Mouse (Mus musculus) hindbrain, embryonic 10.5 days (tissue): ENCODE data around the gene Gm10719. TPM values are rescaled to one million over a fixed set of nuclear protein-coding genes. Genes with fewer than 3 reads are reported as not detected.
"Not testable (repeated sequence)": the region's sequence is repeated elsewhere in the genome, so short reads cannot be mapped to it uniquely, and the experiment has no call there.

Experiments used
- DNase-seq: peaks from one replicate; pipeline ENCODE4 v3.0.0-alpha.2; 2017; ENCODE audit warnings: low spot score
- H3K27ac ChIP-seq: fragments of 300-500 bp; sonication (generic); 2 replicates; pipeline ENCODE4 v1.5.1; 2016; ENCODE audit warnings: mild to moderate bottlenecking, moderate library complexity
- H3K27me3 ChIP-seq: fragments of 300-500 bp; sonication (generic); 2 replicates; pipeline ENCODE4 v1.6.1; 2016; ENCODE audit warnings: mild to moderate bottlenecking; ENCODE audit not compliant: poor library complexity, insufficient read depth, severe bottlenecking
- H3K36me3 ChIP-seq: fragments of 300-500 bp; sonication (generic); 2 replicates; pipeline ENCODE4 v1.6.1; 2016; ENCODE audit warnings: mild to moderate bottlenecking, moderate library complexity
- H3K4me1 ChIP-seq: fragments of 300-500 bp; sonication (generic); replicated peaks from 2 replicates; pipeline ENCODE4 v1.6.1; 2016; ENCODE audit warnings: mild to moderate bottlenecking
- H3K4me3 ChIP-seq: fragments of 300-500 bp; sonication (generic); 2 replicates; pipeline ENCODE4 v1.5.1; 2016; ENCODE audit warnings: mild to moderate bottlenecking, moderate library complexity
- H3K9me3 ChIP-seq: fragments of 300-500 bp; sonication (generic); 2 replicates; pipeline ENCODE4 v1.6.1; 2016; ENCODE audit warnings: mild to moderate bottlenecking, moderate library complexity
- WGBS: fragments of 180-500 bp; shearing (Covaris S2); methylation state at CpG from one replicate; pipeline ENCODE4 v1.1.7; 2016; 5-methylcytosine and 5-hydroxymethylcytosine counted together
- polyA plus RNA-seq: library from polyadenylated mRNA; unstranded; fragments of >200 nt; fragmentation: Nextera tagmentation; extraction: Ambion mirVana; gene quantifications from 2 replicates; pipeline ENCODE4 v1.2.1, GENCODE M21; 2016

Gm10719 gene
- polyA plus RNA-seq, 1 experiment from 2014 or later: 0.30 TPM

GRCm38 (mm10) chr9:3018944-3019343 is 1.7 kb downstream of the Gm10719 start:
- H3K36me3 ChIP-seq, H3K4me1 ChIP-seq, H3K27me3 ChIP-seq, H3K27ac ChIP-seq, H3K9me3 ChIP-seq, H3K4me3 ChIP-seq, DNase-seq: not testable (repeated sequence)
- 63% methylated on average over 9 of the region's 9 CpGs for WGBS

GRCm38 (mm10) chr9:3019835-3020727 is 2.9 kb downstream of the Gm10719 start:
- not testable (repeated sequence) for H3K4me1 ChIP-seq, H3K36me3 ChIP-seq, DNase-seq, H3K27ac ChIP-seq, H3K27me3 ChIP-seq, H3K4me3 ChIP-seq, H3K9me3 ChIP-seq
- WGBS: 78% methylated on average over 17 of the region's 19 CpGs

GRCm38 (mm10) chr9:3022316-3023008 is 5.3 kb downstream of the Gm10719 start:
- not testable (repeated sequence) for H3K36me3 ChIP-seq, H3K9me3 ChIP-seq, H3K4me3 ChIP-seq, H3K27me3 ChIP-seq, H3K4me1 ChIP-seq, H3K27ac ChIP-seq
- peak; percentile 35 for DNase-seq
- WGBS: 74% methylated on average over 11 of the region's 13 CpGs

GRCm38 (mm10) chr9:3023312-3023984 is 6.2 kb downstream of the Gm10719 start, which contains the start of gene Gm10718:
Gene Gm10718 (plus strand): TSS chr9:3023547.
- not testable (repeated sequence) for DNase-seq, H3K27me3 ChIP-seq, H3K36me3 ChIP-seq, H3K9me3 ChIP-seq, H3K4me3 ChIP-seq, H3K4me1 ChIP-seq, H3K27ac ChIP-seq
- 74% methylated on average over 12 of the region's 13 CpGs for WGBS

- not testable (repeated sequence) for DNase-seq, H3K27me3 ChIP-seq, H3K4me1 ChIP-seq, H3K4me3 ChIP-seq, H3K27ac ChIP-seq, H3K9me3 ChIP-seq, H3K36me3 ChIP-seq
- 75% methylated on average over 16 of the region's 16 CpGs for WGBS
Observed at GRCm38 (mm10) chr9:3023985-3024648, 6.9 kb downstream of the Gm10719 start.

- not testable (repeated sequence) for H3K27me3 ChIP-seq, H3K9me3 ChIP-seq, H3K4me1 ChIP-seq, H3K36me3 ChIP-seq, DNase-seq, H3K27ac ChIP-seq, H3K4me3 ChIP-seq
- 71% methylated on average over 12 of the region's 12 CpGs for WGBS
Observed at GRCm38 (mm10) chr9:3024912-3025467, 7.8 kb downstream of the Gm10719 start, which contains the start of gene Gm10717. Gene Gm10717 (plus strand): TSS chr9:3025417.

GRCm38 (mm10) chr9:3025653-3026052 is 8.4 kb downstream of the Gm10719 start:
- H3K27me3 ChIP-seq, DNase-seq, H3K36me3 ChIP-seq, H3K4me1 ChIP-seq, H3K4me3 ChIP-seq, H3K27ac ChIP-seq, H3K9me3 ChIP-seq: not testable (repeated sequence)
- whole genome bisulfite sequencing: 73% methylated on average over 5 of the region's 6 CpGs

GRCm38 (mm10) chr9:3026136-3026535 is 8.9 kb downstream of the Gm10719 start:
- 78% methylated on average over 5 of the region's 5 CpGs for WGBS
- not testable (repeated sequence) for H3K9me3 ChIP-seq, H3K4me3 ChIP-seq, DNase-seq, H3K27me3 ChIP-seq, H3K27ac ChIP-seq, H3K4me1 ChIP-seq, H3K36me3 ChIP-seq

- H3K4me3 ChIP-seq, DNase-seq, H3K9me3 ChIP-seq, H3K27me3 ChIP-seq, H3K4me1 ChIP-seq, H3K36me3 ChIP-seq, H3K27ac ChIP-seq: not testable (repeated sequence)
- WGBS: 66% methylated on average over 9 of the region's 9 CpGs
Observed at GRCm38 (mm10) chr9:3026741-3027140, 9.5 kb downstream of the Gm10719 start.

- peak; percentile 81 for DNase-seq
- H3K4me3 ChIP-seq, H3K27me3 ChIP-seq, H3K27ac ChIP-seq, H3K4me1 ChIP-seq, H3K36me3 ChIP-seq, H3K9me3 ChIP-seq: not testable (repeated sequence)
- 70% methylated on average over 9 of the region's 9 CpGs for whole genome bisulfite sequencing
Observed at GRCm38 (mm10) chr9:3027200-3027599, 10.0 kb downstream of the Gm10719 start.

- H3K27ac ChIP-seq, H3K27me3 ChIP-seq, H3K36me3 ChIP-seq, H3K4me3 ChIP-seq, DNase-seq, H3K4me1 ChIP-seq, H3K9me3 ChIP-seq: not testable (repeated sequence)
- 64% methylated on average over 14 of the region's 16 CpGs for whole genome bisulfite sequencing
Observed at GRCm38 (mm10) chr9:3029276-3030000, 12.2 kb downstream of the Gm10719 start.
